Mouse (Mus musculus) urinary bladder, adult 2 months (tissue): ENCODE data around the gene Drd1. TPM values are rescaled to one million over a fixed set of nuclear protein-coding genes. Genes with fewer than 3 reads are reported as not detected.

Experiments
- DNase-seq: peaks from one replicate; pipeline ENCODE4 v3.0.0; 2022; ENCODE audit warnings: low spot score
- polyA plus RNA-seq: library from polyadenylated mRNA; depleted of rRNA; stranded (reverse); fragments of >200 nt; gene quantifications from 2 replicates; pipeline ENCODE4 v1.2.3, GENCODE M21; 2012

Drd1 gene
- polyA plus RNA-seq, 1 experiment, result 0.17 TPM

- DNase-seq, result no peak
These were observed 17.6 kb upstream of the Drd1 start for GRCm38 (mm10) chr13:54073066-54073465.

GRCm38 (mm10) chr13:54072526-54073057, 17.1 kb upstream of the Drd1 start:
- no peak for DNase-seq

DNA sequence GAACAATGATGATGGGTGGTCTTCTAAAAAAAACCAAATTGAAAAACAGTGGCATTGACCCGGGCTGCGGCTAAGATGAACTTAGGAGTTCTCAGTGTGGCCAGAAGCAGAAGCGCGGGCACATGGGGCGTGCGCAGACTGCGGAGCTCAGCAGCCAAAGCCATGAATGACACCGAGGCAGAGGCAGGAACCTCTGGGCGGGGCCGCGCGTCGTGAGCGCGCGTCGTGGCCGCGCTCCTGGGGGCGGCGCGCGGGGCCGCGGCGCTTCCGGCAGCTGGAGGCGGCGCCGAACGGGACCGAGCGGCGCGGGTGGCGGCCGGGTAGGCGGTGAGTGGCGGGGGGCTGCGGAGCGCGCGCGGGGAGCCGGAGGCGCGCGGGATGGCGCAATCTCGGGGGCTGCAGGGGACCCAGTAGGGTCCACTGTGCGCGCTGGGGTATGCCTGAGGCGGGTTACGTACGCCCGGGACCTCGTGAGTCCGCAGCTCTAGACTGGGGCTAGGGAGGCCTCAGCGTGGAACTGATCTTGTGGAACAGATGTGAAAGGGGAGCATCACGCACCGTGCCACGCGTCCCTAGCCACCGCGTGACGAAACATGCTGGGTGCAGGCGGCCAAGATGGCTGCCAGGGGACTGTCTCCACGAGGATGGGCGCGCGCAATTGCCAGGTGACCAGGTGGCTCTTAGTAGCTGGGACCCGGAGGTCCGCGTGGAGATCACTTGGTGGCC, 16.3 kb upstream of the Drd1 start, which contains the start of gene Sfxn1:
Gene Sfxn1, plus strand, starts transcription at position 264 of the 726 bp plus-strand sequence.
- peak; percentile 52 for DNase-seq

- DNase-seq, result no peak
These were observed 15.5 kb upstream of the Drd1 start for GRCm38 (mm10) chr13:54071011-54071410.

- DNase-seq, result no peak
These were observed 12.2 kb upstream of the Drd1 start for GRCm38 (mm10) chr13:54067617-54068166.

DNA sequence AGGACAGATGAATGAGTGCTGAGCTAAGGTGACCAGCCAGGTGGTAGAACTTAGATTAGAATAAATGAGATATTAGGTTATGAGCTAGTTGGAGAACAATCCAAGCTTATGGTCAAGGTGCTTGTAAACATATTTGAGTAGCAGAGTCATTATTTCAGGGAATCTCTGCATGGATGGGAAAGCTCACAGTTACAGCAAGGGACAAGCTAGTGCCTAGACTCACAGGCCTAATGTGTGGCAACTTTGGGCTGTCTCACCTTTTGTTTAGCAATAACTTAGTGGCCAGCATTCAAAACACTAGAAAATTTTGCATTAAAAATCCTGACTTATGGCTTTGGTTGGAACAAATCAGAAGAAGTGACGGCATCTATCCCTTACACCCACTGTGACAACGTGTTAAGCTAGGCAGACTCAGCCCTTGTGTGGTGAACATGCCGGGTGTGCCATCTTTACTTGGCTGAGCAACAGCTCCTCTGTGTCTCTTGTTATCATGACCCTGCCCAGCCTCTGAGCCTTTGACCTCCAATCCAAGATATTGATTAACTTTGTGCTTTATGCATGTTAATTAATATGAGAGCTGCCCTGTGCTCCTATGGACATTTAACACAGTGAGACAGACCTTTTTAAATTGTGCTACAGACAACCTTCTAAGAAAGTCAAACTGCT, 10.7 kb upstream of the Drd1 start:
- no peak for DNase-seq

DNA sequence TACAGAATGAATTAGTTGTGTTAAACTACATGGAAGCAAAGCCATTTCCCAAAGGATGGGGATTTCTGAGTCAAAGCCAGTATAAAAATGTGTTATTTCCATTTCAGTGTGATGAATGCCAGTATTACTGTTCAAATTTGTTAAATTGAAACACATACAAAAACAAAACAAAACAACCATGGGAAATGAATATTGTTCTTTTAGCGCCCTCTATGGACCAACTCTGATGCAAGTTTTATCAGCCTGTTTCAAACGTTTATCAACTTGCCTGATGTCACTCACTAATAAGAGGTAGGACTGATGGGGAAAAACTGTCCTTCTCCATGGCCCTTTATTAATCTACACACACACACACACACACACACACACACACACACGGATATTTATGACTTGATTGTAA, 7.8 kb upstream of the Drd1 start:
- DNase-seq, result no peak

DNA sequence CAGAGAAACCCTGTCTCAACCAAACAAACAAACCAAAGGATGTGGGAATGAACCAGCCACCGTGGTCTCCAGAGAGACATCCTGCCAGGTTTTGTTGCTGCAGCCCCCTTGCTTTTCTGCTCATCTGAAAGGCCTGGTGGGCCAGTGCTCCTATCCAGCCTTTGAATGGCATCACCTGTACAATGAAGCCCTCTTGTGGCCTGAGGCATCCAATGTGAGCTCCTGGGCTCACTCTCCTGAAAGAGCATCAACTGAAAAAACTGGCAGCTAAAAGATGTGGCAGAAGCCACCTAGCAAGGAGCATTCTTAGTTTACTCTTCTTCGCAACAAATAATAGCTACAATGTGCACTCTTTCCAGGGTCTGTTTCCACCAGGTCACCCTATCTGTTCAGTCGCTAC, 6.6 kb upstream of the Drd1 start:
- no peak for DNase-seq

DNA sequence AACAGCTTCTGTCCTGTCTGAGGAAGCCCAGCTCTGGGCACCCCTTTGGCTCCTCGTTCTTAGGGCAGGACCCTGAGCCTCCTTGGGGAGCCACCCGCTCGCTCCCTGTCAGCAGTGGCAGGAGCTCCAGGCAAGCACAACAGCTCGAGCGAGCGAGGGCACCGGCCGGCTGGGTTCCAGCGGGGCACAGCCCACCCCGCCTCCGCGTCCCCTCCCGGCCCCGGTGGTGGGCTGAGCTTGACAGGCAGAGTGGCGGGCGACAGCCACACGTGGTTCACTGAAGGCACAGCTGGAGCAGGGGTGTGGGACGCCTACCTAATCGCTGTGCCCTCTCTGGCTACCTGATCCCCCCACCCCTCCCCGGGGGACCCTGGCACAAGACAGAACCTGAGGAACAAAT, 543 bp downstream of the Drd1 start:
- no peak for DNase-seq

- no peak for DNase-seq
These were observed 3.9 kb downstream of the Drd1 start for GRCm38 (mm10) chr13:54051641-54052040.

DNA sequence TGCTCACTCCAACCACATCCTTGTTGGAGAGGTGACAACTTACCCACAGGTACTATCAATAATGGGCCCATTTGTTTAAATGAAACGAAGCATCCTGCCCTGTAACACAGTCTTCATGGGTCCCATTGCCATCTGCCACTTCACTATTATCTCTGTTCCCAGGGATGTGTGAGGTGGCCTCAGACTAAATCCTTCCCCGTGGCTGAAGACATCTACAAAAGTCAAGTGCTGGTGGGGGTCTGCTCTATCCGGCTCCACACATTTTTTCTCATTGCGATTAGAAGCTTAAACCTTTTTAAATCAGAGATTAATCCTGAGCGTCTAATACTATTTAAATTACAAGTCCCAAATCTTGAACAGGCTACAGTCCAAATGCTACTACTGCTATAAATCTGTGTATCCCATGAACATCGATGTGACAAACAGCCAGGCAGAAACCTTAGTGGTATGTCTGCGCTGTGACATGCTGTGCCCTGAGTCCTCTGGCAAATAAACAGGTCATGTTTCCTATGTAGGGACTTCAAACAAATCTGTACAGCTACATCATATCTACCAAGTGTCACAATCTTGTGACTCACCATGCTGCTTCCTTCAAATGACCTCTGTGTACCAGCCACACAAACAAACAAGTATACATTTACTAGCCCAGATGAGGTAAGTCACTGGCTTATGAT, 6.7 kb downstream of the Drd1 start:
- DNase-seq, result no peak

GRCm38 (mm10) chr13:54040256-54040655, 15.2 kb downstream of the Drd1 start:
- DNase-seq, result no peak

DNA sequence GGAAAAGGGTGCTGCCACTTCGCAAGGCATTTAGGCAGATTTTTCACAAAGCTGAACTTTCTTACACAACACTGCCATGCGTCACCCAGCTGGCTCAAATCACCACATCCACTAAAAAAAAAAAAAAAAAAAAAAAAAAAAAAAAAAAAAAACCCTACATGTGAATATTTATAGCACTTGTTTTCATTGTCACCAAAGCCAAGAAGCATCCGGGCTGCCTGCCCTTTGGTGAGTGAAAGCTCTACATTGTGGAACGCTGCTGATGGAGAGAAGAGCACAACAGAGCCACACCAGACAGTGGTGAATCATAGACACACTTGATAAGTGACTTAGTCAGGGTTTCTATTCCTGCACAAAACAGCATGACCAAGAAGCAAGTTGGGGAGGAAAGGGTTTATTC, 17.6 kb downstream of the Drd1 start:
- no peak for DNase-seq

- DNase-seq, result no peak
These were observed 20.0 kb downstream of the Drd1 start for GRCm38 (mm10) chr13:54035541-54035940.

DNA sequence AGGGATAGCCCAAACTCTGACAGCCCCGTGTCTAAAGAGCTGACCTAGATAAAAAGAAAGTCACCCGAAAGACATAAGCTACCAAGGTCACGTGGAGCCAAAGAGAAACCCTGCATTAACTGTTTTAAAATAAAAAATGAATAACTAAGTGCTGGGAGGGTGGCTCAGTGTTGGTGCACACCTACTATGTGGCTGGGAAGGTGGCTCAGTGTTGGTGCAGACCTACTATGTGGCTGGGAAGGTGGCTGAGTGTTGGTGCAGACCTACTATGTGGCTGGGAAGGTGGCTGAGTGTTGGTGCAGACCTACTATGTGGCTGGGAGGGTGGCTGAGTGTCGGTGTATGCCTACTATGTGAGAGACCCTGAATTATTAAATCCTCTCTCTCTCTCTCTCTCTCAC, 21.9 kb downstream of the Drd1 start:
- no peak for DNase-seq

DNA sequence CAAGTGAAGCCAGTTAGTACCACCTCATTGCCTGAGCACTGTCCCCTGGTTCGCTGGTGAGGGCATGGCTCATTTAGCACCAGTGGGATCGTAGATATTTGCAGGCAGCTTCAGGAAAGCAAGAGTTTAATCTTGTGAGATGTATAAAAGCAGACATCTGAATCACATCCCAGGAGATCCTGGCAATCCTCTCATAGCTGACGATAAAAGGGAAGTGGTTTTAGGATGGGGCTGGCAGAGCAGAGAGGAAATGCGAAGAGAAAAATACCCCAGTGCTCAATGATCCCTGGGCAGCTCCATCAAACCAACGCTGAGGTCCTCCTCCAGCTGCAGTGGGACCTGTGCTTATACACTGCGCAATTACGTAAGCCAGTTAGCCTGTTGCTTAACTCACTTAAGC, 28.4 kb downstream of the Drd1 start:
- no peak for DNase-seq

DNA sequence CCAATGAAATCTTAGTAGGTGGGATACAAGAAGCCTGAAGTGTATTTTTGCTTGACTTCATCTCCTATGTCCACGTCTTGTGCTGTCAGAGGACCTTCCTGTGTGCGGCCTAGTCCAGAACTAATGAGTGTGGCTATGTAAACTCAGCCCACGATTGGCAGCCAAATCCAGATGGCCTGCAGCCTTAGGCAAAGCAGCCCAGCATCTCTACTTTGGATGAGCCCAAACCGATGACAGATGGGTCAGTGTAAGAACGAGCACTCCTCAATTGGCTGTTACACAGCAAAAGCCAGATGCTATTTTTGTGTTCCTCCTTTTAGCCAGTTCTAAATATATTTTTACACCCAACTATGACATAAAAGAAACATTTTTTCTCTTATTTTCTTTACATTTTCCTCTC, 32.2 kb downstream of the Drd1 start:
- DNase-seq, result no peak

DNA sequence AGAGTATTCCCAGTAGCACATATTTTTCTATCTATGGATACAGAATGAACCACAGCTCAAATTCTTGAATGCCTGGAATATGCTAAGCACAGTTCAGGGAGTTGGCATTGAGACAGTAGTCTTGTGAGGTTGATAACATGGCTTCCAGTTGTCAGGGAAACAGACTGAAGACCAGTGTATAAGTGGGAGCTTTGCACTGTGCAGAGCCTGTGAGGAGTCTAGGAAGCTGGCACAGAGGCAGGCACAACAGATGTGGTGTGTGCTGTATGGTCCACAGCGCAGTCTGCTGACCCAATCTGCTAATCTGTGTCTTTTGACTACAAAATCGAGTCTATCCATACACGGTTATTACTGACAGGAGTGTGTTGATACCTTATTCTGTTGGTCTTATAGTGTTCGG, 46.8 kb downstream of the Drd1 start:
- no peak for DNase-seq
